ENCODE assay signal across 16 mouse cellular contexts in genomic region chr5:115971236-115971635, GRCm38 (mm10). TPM values are rescaled to one million over a fixed set of nuclear protein-coding genes. Genes with fewer than 3 reads are reported as not detected.
A peak's percentile ranks its signal among the peaks of the same experiment; 100 is the strongest.
DNase-seq lines count a peak whose midpoint lies in the region; ATAC-seq lines count a peak whose summit lies in the region.
"Had no signal": no experiment of that assay in that cellular context is flagged by ENCODE, and none has a peak within 500 bp of the region (broad histone marks: within the 10 kb centered on the region; RNA-seq: fewer than 3 reads in every experiment).

No protein-coding gene starts in this region.

- no peaks in the 10 kb centered on the region for H3K4me1 ChIP-seq in kidney, embryonic 15.5 days
- H3K4me1 ChIP-seq: embryonic facial prominence, embryonic 12.5 days; forebrain, embryonic 15.5 days; hindbrain, embryonic 13.5 days had no signal

- H3K9ac ChIP-seq in kidney, embryonic 15.5 days: no peak overlapping the region
- H3K9ac ChIP-seq: embryonic facial prominence, embryonic 12.5 days; forebrain, embryonic 15.5 days; hindbrain, embryonic 13.5 days; liver, postnatal 0 days had no signal

- DNase-seq in urinary bladder, adult 18-20 months (ENCODE audit: low spot score in 2 of 2): peak; percentile 45 to 56
- DNase-seq in urinary bladder, postnatal 10 days (ENCODE audit: low spot score): no peak
- peak; percentile 11 for DNase-seq in lung, postnatal 14 days
- DNase-seq in adipocyte (ENCODE audit: low spot score): no peak
- DNase-seq in cerebellum, postnatal 14 days: no peak
- no peak for DNase-seq in frontal cortex, adult 2 months (ENCODE audit: extremely low spot score in 1 of 2, low spot score in 1 of 2)
- DNase-seq: cerebellum, adult 18-20 months; left cerebral cortex, postnatal 4 days; liver, postnatal 0 days; thymus, postnatal 25 days had no signal

- no peaks in the 10 kb centered on the region for H3K9me3 ChIP-seq in kidney, embryonic 15.5 days (replicated peaks)
- H3K9me3 ChIP-seq: embryonic facial prominence, embryonic 12.5 days; forebrain, embryonic 15.5 days; G1E; hindbrain, embryonic 13.5 days had no signal

- 82% methylated on average over 15 of the region's 15 CpGs for WGBS in kidney, embryonic 15.5 days

- no peaks in the 10 kb centered on the region for H3K27me3 ChIP-seq in kidney, embryonic 15.5 days
- H3K27me3 ChIP-seq: embryonic facial prominence, embryonic 12.5 days; forebrain, embryonic 15.5 days; hindbrain, embryonic 13.5 days had no signal

- ATAC-seq in kidney, embryonic 15.5 days (replicated peaks; ENCODE audit: low FRiP score): no peak
- ATAC-seq: forebrain, embryonic 15.5 days; liver, postnatal 0 days had no signal

- H3K4me3 ChIP-seq in kidney, embryonic 15.5 days (replicated peaks): no peak overlapping the region
- H3K4me3 ChIP-seq: embryonic facial prominence, embryonic 12.5 days; forebrain, embryonic 15.5 days; hindbrain, embryonic 13.5 days had no signal

- H3K36me3 ChIP-seq in kidney, embryonic 15.5 days: peaks cover 75% of the 10 kb centered on the region

- H3K4me2 ChIP-seq in kidney, embryonic 15.5 days: no peak overlapping the region
- H3K4me2 ChIP-seq: embryonic facial prominence, embryonic 12.5 days; forebrain, embryonic 15.5 days; heart, embryonic 11.5 days; hindbrain, embryonic 13.5 days had no signal

- 0 out of 2 replicates have a peak overlapping the region, but pooled peaks have one; percentile 45 for H3K27ac ChIP-seq in kidney, embryonic 15.5 days
- H3K27ac ChIP-seq: embryonic facial prominence, embryonic 12.5 days; forebrain, embryonic 15.5 days; hindbrain, embryonic 13.5 days had no signal

RNA-seq across cellular contexts. Expression of gene Prkab1, which starts 53.1 kb away (rescaled TPM):
- polyA plus RNA-seq in kidney, embryonic 15.5 days (2015; fragmentation: Nextera tagmentation; extraction: Ambion mirVana): 74.6 and 85.1 TPM in 2 replicates
- 44.1 and 48.9 TPM in 2 replicates for polyA plus RNA-seq in frontal cortex, adult 2 months (2012; rRNA removed)

Comparison
In these comparisons a context has a peak if more than half of its experiments do, and no peak if none do; other contexts are left out.
1. DNase-seq: peak in urinary bladder, adult 18-20 months (2 of 2) and lung, postnatal 14 days (single experiment); none in urinary bladder, postnatal 10 days (single experiment), adipocyte (single experiment), cerebellum, postnatal 14 days (0 of 2) and frontal cortex, adult 2 months (0 of 2).